Mouse (Mus musculus): ENCODE data around the gene Apopt1.

The Apopt1 gene

GRCm38 (mm10) chr12:111682003-111682402, 31.1 kb upstream of the Apopt1 start:
- DNase-seq = no peak

GRCm38 (mm10) chr12:111682806-111683205, 30.3 kb upstream of the Apopt1 start:
- DNase-seq = no peak

- DNase-seq = no peak
Observed at GRCm38 (mm10) chr12:111686390-111686789, 26.7 kb upstream of the Apopt1 start.

- peak; percentile 94 for DNase-seq
Observed at GRCm38 (mm10) chr12:111687350-111688068, 25.6 kb upstream of the Apopt1 start.

- no peak for DNase-seq
Observed at GRCm38 (mm10) chr12:111688069-111688428, 25.0 kb upstream of the Apopt1 start.

GRCm38 (mm10) chr12:111689426-111689825, 23.6 kb upstream of the Apopt1 start:
- peak; percentile 77 for DNase-seq

GRCm38 (mm10) chr12:111691346-111691872, 21.7 kb upstream of the Apopt1 start:
- DNase-seq = no peak

GRCm38 (mm10) chr12:111692899-111693298, 20.2 kb upstream of the Apopt1 start:
- DNase-seq = no peak

GRCm38 (mm10) chr12:111693341-111694270, 19.5 kb upstream of the Apopt1 start:
- no peak for DNase-seq

GRCm38 (mm10) chr12:111694271-111694781, 18.7 kb upstream of the Apopt1 start:
- no peak for DNase-seq

- no peak for DNase-seq
Observed at GRCm38 (mm10) chr12:111694880-111695804, 17.9 kb upstream of the Apopt1 start.

GRCm38 (mm10) chr12:111696239-111696638, 16.8 kb upstream of the Apopt1 start:
- DNase-seq = peak; percentile 77

GRCm38 (mm10) chr12:111697708-111698107, 15.4 kb upstream of the Apopt1 start:
- DNase-seq = no peak

GRCm38 (mm10) chr12:111698346-111698913, 14.6 kb upstream of the Apopt1 start:
- no peak for DNase-seq

- no peak for DNase-seq
Observed at GRCm38 (mm10) chr12:111699542-111699941, 13.5 kb upstream of the Apopt1 start.

- DNase-seq = no peak
Observed at GRCm38 (mm10) chr12:111700920-111701458, 12.1 kb upstream of the Apopt1 start.

GRCm38 (mm10) chr12:111703301-111703700, 9.8 kb upstream of the Apopt1 start:
- no peak for DNase-seq

- no peak for DNase-seq
Observed at GRCm38 (mm10) chr12:111704609-111705008, 8.5 kb upstream of the Apopt1 start.

- DNase-seq = peak; percentile 82
Observed at GRCm38 (mm10) chr12:111705186-111705973, 7.7 kb upstream of the Apopt1 start.

- DNase-seq = no peak
Observed at GRCm38 (mm10) chr12:111708181-111708580, 4.9 kb upstream of the Apopt1 start.

GRCm38 (mm10) chr12:111710091-111710490, 3.0 kb upstream of the Apopt1 start:
- no peak for DNase-seq

All from kidney, adult 9 months (tissue).